Mouse (Mus musculus) adrenal gland, postnatal 14 days (tissue): Measurements from ENCODE around the gene Slc38a2. TPM values are rescaled to one million over a fixed set of nuclear protein-coding genes. Genes with fewer than 3 reads are reported as not detected.

Source experiments
- DNase-seq: peaks from one replicate; pipeline ENCODE4 v3.0.0; 2021; ENCODE audit warnings: mixed read lengths
- total RNA-seq: library from RNA; stranded (reverse); gene quantifications from 2 replicates; pipeline ENCODE4 v1.2.3, GENCODE M21; 2021

The Slc38a2 gene
- total RNA-seq, 1 experiment from 2014 or later, result 167 TPM

GRCm38 (mm10) chr15:96666663-96667062 is 32.9 kb downstream of the Slc38a2 start:
- peak; percentile 81 for DNase-seq

GRCm38 (mm10) chr15:96665889-96666288 is 33.6 kb downstream of the Slc38a2 start:
- peak; percentile 83 for DNase-seq

- DNase-seq, result no peak
Measured at GRCm38 (mm10) chr15:96660590-96661141, 38.9 kb downstream of the Slc38a2 start.

GRCm38 (mm10) chr15:96658275-96658602 is 41.3 kb downstream of the Slc38a2 start:
- no peak for DNase-seq

GRCm38 (mm10) chr15:96657576-96658274 is 41.8 kb downstream of the Slc38a2 start:
- no peak for DNase-seq

GRCm38 (mm10) chr15:96655514-96655913 is 44.0 kb downstream of the Slc38a2 start:
- DNase-seq, result peak; percentile 29

- DNase-seq, result peak; percentile 21
Measured at GRCm38 (mm10) chr15:96654714-96655113, 44.8 kb downstream of the Slc38a2 start.

GRCm38 (mm10) chr15:96653011-96653410 is 46.5 kb downstream of the Slc38a2 start:
- DNase-seq, result no peak

GRCm38 (mm10) chr15:96652531-96652930 is 47.0 kb downstream of the Slc38a2 start:
- no peak for DNase-seq

GRCm38 (mm10) chr15:96647376-96647775 is 52.2 kb downstream of the Slc38a2 start:
- no peak for DNase-seq

GRCm38 (mm10) chr15:96642436-96643405 is 56.8 kb downstream of the Slc38a2 start, which contains the start of gene Slc38a1:
Gene Slc38a1, minus strand, starts transcription at chr15:96642913.
- DNase-seq, result peak; percentile 60

- DNase-seq, result peak; percentile 31
Measured at GRCm38 (mm10) chr15:96641821-96642435, 57.6 kb downstream of the Slc38a2 start.

GRCm38 (mm10) chr15:96641111-96641820 is 58.3 kb downstream of the Slc38a2 start:
- DNase-seq, result peak; percentile 85

- DNase-seq, result peak; percentile 24
Measured at GRCm38 (mm10) chr15:96640291-96640985, 59.1 kb downstream of the Slc38a2 start.

- no peak for DNase-seq
Measured at GRCm38 (mm10) chr15:96639630-96640029, 59.9 kb downstream of the Slc38a2 start.

- no peak for DNase-seq
Measured at GRCm38 (mm10) chr15:96638656-96639055, 60.9 kb downstream of the Slc38a2 start.

- DNase-seq, result peak; percentile 26
Measured at GRCm38 (mm10) chr15:96638173-96638572, 61.4 kb downstream of the Slc38a2 start.
